Mouse (Mus musculus) embryonic facial prominence, embryonic 12.5 days (tissue): ENCODE measurements around the gene Icmt. TPM values are rescaled to one million over a fixed set of nuclear protein-coding genes. Genes with fewer than 3 reads are reported as not detected.
A peak's percentile ranks its signal among the peaks of the same experiment; 100 is the strongest.

Source experiments
- ATAC-seq: fragments of 200-750 bp; cut with Nextera tagmentation; 2 replicates; pipeline ENCODE4 v1.8.0; 2017; ENCODE audit not compliant: insufficient number of reproducible peaks, insufficient read depth, low FRiP score, low TSS enrichment
- H3K27ac ChIP-seq: fragments of 300-500 bp; sonication (generic); 2 replicates; pipeline ENCODE4 v1.5.1; 2016; ENCODE audit warnings: mild to moderate bottlenecking
- H3K27me3 ChIP-seq: fragments of 300-500 bp; sonication (generic); 2 replicates; pipeline ENCODE4 v1.6.1; 2016; ENCODE audit warnings: mild to moderate bottlenecking, moderate library complexity
- H3K36me3 ChIP-seq: fragments of 300-500 bp; sonication (generic); 2 replicates; pipeline ENCODE4 v1.6.1; 2016; ENCODE audit warnings: mild to moderate bottlenecking
- H3K4me1 ChIP-seq: fragments of 300-500 bp; sonication (generic); 2 replicates; pipeline ENCODE4 v1.6.1; 2016
- H3K4me2 ChIP-seq: fragments of 300-500 bp; sonication (generic); replicated peaks from 2 replicates; pipeline ENCODE4 v1.6.1; 2016; ENCODE audit warnings: mild to moderate bottlenecking, moderate library complexity
- H3K4me3 ChIP-seq: fragments of 300-500 bp; sonication (generic); 2 replicates; pipeline ENCODE4 v1.5.1; 2016; ENCODE audit warnings: mild to moderate bottlenecking
- H3K9ac ChIP-seq: fragments of 300-500 bp; sonication (generic); 2 replicates; pipeline ENCODE4 v1.6.1; 2016; ENCODE audit warnings: mild to moderate bottlenecking, moderate library complexity
- H3K9me3 ChIP-seq: fragments of 300-500 bp; sonication (generic); 2 replicates; pipeline ENCODE4 v1.6.1; 2016; ENCODE audit warnings: mild to moderate bottlenecking, moderate library complexity
- WGBS: fragments of 180-500 bp; shearing (Covaris S2); methylation state at CpG from one replicate; pipeline ENCODE4 v1.1.7; 2016; 5-methylcytosine and 5-hydroxymethylcytosine counted together
- polyA plus RNA-seq: library from polyadenylated mRNA; unstranded; fragments of >200 nt; fragmentation: Nextera tagmentation; extraction: Ambion mirVana; gene quantifications from 2 replicates; pipeline ENCODE4 v1.2.1, GENCODE M21; 2016

Gene Icmt
- polyA plus RNA-seq, 1 experiment from 2014 or later = 30.3 TPM

- H3K9me3 ChIP-seq = no peaks in the 10 kb centered on the region
- no peak for ATAC-seq
- no peak overlapping the region; the same call in 1 of the 2 replicates for H3K27ac ChIP-seq
- peak overlapping the region; percentile 88 for H3K9ac ChIP-seq
- H3K36me3 ChIP-seq = peaks cover 39% of the 10 kb centered on the region
- WGBS = 2% methylated on average over 11 of the region's 11 CpGs
- no peaks in the 10 kb centered on the region for H3K27me3 ChIP-seq
- H3K4me2 ChIP-seq = peak overlapping the region; percentile 73
- peak overlapping the region; percentile 77 for H3K4me3 ChIP-seq
- H3K4me1 ChIP-seq = peaks cover 14% of the 10 kb centered on the region
Observed at GRCm38 (mm10) chr4:152326543-152326942, 29.5 kb downstream of the Icmt start.

GRCm38 (mm10) chr4:152328691-152329090, 31.7 kb downstream of the Icmt start:
- no peak for ATAC-seq
- H3K27me3 ChIP-seq = no peaks in the 10 kb centered on the region
- H3K4me3 ChIP-seq = no peak overlapping the region
- peaks cover 14% of the 10 kb centered on the region for H3K4me1 ChIP-seq
- peaks cover 60% of the 10 kb centered on the region for H3K36me3 ChIP-seq
- 81% methylated on average over 6 of the region's 6 CpGs for WGBS
- no peak overlapping the region for H3K9ac ChIP-seq
- H3K27ac ChIP-seq = no peak overlapping the region
- no peak overlapping the region for H3K4me2 ChIP-seq
- no peaks in the 10 kb centered on the region for H3K9me3 ChIP-seq

- H3K4me2 ChIP-seq = no peak overlapping the region
- 44% methylated on average over 2 of the region's 2 CpGs for WGBS
- H3K27me3 ChIP-seq = peaks cover 17% of the 10 kb centered on the region
- no peaks in the 10 kb centered on the region for H3K9me3 ChIP-seq
- H3K36me3 ChIP-seq = peaks cover 77% of the 10 kb centered on the region
- no peak overlapping the region for H3K27ac ChIP-seq
- H3K4me3 ChIP-seq = no peak overlapping the region
- no peaks in the 10 kb centered on the region; the same call in 1 of the 2 replicates for H3K4me1 ChIP-seq
- H3K9ac ChIP-seq = no peak overlapping the region
- no peak for ATAC-seq
Observed at GRCm38 (mm10) chr4:152332952-152333351, 35.9 kb downstream of the Icmt start.

DNA sequence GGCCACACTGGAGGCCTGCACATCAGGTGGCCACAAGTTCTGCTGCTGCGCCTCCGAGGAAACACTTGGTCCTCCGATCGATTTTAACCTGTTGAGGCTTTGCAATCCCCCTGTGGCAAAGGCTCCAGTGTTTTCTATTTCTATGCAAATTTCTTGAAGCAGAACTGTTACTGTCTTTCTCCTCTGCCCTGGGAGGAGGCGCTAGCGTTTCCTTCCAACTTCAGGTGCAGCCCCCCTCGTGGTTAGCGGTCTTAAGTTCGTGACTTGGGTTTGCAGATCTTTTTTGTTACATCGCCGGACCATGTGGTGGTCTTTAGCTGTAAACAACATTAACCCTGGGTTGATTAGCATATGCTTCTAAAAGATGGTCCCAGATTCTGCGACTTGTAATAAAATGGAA, 36.6 kb downstream of the Icmt start:
- Histone ChIP-seq H3K9me3 (no peaks in the 10 kb centered on the region), H3K4me1 (0 out of 2 replicates have a peak, but pooled peaks cover 5% of the 10 kb centered on the region), H3K27ac (no peak overlapping the region), H3K36me3 (peaks cover 73% of the 10 kb centered on the region), H3K9ac (no peak overlapping the region), H3K4me2 (no peak overlapping the region), H3K4me3 (no peak overlapping the region), H3K27me3 (peaks cover 24% of the 10 kb centered on the region)
- ATAC-seq = no peak
- WGBS = 96% methylated on average over 12 of the region's 12 CpGs

GRCm38 (mm10) chr4:152337772-152338171, 40.7 kb downstream of the Icmt start:
- WGBS = 28% methylated on average over 6 of the region's 6 CpGs
- Histone ChIP-seq H3K4me2 (no peak overlapping the region), H3K27ac (no peak overlapping the region), H3K4me1 (peaks cover 16% of the 10 kb centered on the region; the same call in 1 of the 2 replicates), H3K9me3 (no peaks in the 10 kb centered on the region), H3K36me3 (peaks cover 32% of the 10 kb centered on the region), H3K4me3 (no peak overlapping the region), H3K9ac (no peak overlapping the region), H3K27me3 (peaks cover 62% of the 10 kb centered on the region)
- no peak for ATAC-seq

DNA sequence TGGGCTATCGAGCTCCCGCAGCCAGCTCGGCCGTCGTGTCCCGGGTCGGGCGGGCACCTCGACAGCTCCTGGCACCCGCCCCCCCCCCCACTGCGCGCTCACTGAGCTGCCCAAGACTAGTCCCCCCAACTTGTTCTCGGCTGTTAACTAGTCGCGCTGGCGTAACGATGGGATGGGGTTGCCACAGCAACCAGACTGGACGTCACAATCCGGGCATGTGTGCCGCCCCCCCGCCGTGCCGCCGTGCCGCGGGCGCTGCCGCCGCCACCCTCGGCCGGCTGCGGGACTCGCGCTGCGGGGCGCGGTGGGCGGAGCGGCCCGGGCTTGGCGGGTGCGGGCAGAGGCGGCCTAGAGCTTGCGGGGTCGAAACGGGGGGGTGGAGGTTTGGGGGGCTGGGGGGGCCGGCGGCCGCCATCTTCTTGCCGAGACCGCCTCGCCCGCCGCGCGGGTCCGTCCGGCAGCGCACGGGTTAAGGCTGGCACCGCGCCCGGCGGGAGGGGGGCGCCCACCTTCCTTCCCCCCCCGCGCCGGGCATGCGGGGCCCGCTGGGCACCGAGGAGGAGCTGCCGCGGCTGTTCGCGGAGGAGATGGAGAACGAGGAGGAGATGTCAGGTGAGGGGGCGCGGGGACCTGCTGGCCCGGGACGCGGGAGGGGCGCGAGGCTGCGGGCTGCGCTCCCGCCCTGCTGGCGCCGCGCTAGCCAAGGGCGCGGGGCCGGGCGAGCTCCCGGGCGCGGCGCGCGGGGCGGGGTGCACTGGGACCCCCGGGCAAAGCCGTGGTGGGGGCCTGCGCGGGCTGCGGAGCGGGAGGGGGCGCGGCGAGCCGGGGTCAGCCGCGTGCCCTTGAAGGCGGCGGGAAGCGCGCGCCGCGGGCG, 41.6 kb downstream of the Icmt start, which contains the start of gene Chd5:
Chd5 (plus strand) TSS at position 233 of the 874 bp plus-strand sequence.
- H3K9me3 ChIP-seq = no peaks in the 10 kb centered on the region
- peak within 1 kb of the TSS; percentile 100 for H3K4me2 ChIP-seq
- H3K27me3 ChIP-seq = peaks cover 70% of the 10 kb centered on the region
- peak within 1 kb of the TSS; percentile 63 for H3K9ac ChIP-seq
- peak within 1 kb of the TSS; percentile 59 for H3K4me3 ChIP-seq
- H3K36me3 ChIP-seq = peaks cover 23% of the 10 kb centered on the region
- H3K27ac ChIP-seq = no peak within 1 kb of the TSS
- WGBS = under 1% methylated on average over 61 of the region's 120 CpGs
- H3K4me1 ChIP-seq = peaks cover 16% of the 10 kb centered on the region; the same call in 1 of the 2 replicates
- ATAC-seq = no peak

DNA sequence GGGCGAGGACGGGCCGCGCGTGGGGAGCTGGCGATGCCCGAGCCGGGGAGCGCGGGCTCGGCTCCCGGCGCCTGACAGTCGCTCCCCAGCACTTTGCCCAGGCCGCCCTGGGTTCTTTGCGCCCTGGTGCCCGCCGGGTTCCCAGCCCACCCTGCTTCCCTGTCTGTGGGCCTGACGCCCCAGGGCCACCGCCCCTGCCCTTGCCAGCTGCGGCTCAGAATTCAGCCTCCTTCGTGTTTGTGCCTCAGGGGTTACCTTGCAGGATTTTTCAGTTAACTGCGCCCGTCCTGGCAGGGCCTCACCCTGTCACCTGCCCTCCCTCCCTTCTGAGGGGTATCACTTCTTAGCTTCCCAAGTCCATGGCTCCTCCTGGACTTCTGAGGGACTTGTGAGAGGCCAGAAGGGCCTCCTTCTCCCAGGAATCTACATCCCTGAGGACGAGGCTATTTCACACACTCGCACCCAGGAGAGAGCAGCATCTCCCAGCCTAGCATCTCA, 42.3 kb downstream of the Icmt start:
- Histone ChIP-seq H3K9ac (peak overlapping the region; percentile 63), H3K27ac (no peak overlapping the region), H3K4me2 (peak overlapping the region; percentile 100), H3K4me1 (peaks cover 16% of the 10 kb centered on the region; the same call in 1 of the 2 replicates), H3K9me3 (no peaks in the 10 kb centered on the region), H3K36me3 (peaks cover 16% of the 10 kb centered on the region), H3K4me3 (peak overlapping the region; percentile 59), H3K27me3 (peaks cover 76% of the 10 kb centered on the region)
- under 1% methylated on average over 21 of the region's 26 CpGs for WGBS
- ATAC-seq = no peak

DNA sequence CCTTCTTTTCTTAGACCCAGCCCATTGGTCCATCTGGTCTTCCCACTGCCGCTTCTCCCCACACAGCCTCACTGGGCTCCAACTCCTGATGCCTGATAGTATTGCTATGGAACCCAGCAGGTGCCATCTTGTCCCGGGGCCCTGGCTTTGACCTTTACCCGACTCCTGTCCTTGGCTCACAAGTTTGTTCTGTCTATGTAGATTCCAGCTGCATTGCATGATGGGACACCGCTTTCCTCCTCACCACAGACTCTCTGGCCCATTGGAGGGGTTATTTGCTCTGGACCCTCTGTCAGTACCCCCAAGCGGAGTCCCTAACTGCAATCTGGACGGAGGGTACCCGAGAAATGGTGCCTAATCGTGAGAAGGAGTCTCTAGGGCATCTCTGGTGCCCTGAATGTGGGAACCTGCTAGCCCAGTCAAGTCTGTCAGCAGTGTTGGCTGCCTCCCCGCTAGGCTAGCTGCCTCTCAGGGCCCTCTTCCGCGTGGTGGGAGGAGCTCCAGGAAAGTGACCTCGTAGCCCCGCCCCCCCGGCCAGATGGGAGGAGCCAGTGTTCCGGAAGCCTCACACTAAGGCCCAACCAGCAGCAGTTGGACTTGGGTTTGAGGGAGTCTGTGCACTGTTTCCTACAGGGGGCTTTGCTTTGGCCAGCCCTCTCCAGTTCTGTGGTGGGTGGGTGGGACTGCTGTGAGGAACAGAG, 43.7 kb downstream of the Icmt start:
- Histone ChIP-seq H3K9ac (no peak overlapping the region), H3K27me3 (peaks cover 79% of the 10 kb centered on the region)

DNA sequence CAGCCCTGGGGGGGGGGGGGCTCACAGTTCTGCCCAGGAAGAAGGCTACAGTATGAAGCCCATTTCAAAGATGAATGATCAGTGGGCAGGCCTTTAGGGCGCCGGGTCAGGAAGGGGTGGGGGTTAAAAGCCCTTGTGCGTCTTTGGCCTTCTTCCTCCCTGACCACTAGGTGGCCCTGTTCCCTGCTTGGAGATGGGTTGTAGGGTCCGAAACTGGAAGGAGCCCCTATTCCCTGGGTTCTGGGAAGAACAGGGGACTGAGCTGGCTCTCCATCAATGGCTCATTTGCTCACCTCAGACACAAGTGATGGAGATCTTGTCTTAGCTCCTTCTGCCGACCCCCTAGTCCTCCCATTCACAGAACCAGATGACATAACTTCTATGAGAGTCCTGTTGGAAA, 46.3 kb downstream of the Icmt start:
- Histone ChIP-seq H3K4me2 (no peak overlapping the region), H3K27me3 (peaks cover 68% of the 10 kb centered on the region), H3K4me1 (peaks cover 15% of the 10 kb centered on the region; the same call in 1 of the 2 replicates), H3K4me3 (no peak overlapping the region), H3K36me3 (no peaks in the 10 kb centered on the region), H3K9ac (no peak overlapping the region), H3K9me3 (no peaks in the 10 kb centered on the region), H3K27ac (no peak overlapping the region)
- WGBS = 20% methylated on average over 5 of the region's 5 CpGs
- ATAC-seq = no peak

More for the DNA sequence above, 43.7 kb downstream of the Icmt start:
- H3K4me1 ChIP-seq = peaks cover 16% of the 10 kb centered on the region; the same call in 1 of the 2 replicates
- 38% methylated on average over 14 of the region's 15 CpGs for WGBS
- no peak overlapping the region for H3K27ac ChIP-seq
- no peak overlapping the region for H3K4me2 ChIP-seq
- no peaks in the 10 kb centered on the region for H3K9me3 ChIP-seq
- no peak for ATAC-seq
- 0 out of 2 replicates have a peak, but pooled peaks cover 3% of the 10 kb centered on the region for H3K36me3 ChIP-seq
- no peak overlapping the region for H3K4me3 ChIP-seq

- no peak overlapping the region for H3K4me3 ChIP-seq
- H3K36me3 ChIP-seq = no peaks in the 10 kb centered on the region
- no peak overlapping the region for H3K27ac ChIP-seq
- H3K9ac ChIP-seq = no peak overlapping the region
- H3K27me3 ChIP-seq = peaks cover 68% of the 10 kb centered on the region
- H3K4me1 ChIP-seq = peaks cover 3% of the 10 kb centered on the region; the same call in 1 of the 2 replicates
- no peak for ATAC-seq
- WGBS = 56% methylated on average over 7 of the region's 7 CpGs
- no peak overlapping the region for H3K4me2 ChIP-seq
- no peaks in the 10 kb centered on the region for H3K9me3 ChIP-seq
Observed at GRCm38 (mm10) chr4:152344651-152345050, 47.6 kb downstream of the Icmt start.

DNA sequence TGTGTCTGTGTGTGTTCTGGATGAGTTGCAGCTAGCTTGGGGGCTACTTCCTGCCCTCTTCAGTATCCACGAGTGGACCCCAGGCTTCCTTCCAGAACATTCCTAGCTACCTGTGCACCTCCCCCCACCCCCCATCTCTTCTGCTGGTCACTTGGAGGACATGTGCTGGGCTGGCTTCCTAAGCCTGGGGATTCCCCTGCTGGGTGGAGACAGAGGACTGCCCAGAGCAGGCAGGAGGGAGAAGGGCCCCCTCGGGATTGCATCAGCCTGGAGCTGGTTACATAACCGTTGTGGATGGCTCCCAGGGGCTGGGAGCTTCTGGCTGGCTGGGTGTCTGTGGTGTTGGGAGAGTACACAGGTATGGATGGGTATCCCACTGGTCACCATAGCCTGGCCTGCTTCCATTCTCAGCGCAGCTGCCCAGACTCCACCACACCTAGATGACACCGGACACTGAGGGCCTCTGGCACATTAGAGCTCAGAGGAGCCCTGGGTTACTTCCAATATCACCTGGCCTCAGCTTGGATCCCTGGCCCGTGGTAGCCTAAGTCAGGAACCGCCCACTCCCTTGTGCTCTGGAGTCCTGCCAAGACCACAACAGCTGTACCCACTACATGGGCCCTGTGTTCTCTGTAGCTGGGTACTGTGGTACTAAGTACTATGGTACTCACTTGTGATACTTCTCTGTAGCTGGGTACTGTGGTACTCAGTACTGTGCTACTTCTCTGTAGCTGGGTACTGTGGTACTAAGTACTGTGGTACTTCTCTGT, 48.3 kb downstream of the Icmt start:
- no peak overlapping the region for H3K27ac ChIP-seq
- WGBS = 58% methylated on average over 7 of the region's 7 CpGs
- no peaks in the 10 kb centered on the region for H3K36me3 ChIP-seq
- peaks cover 65% of the 10 kb centered on the region for H3K27me3 ChIP-seq
- no peak overlapping the region for H3K9ac ChIP-seq
- no peak for ATAC-seq
- no peaks in the 10 kb centered on the region for H3K9me3 ChIP-seq
- no peak overlapping the region for H3K4me2 ChIP-seq
- peaks cover 4% of the 10 kb centered on the region for H3K4me1 ChIP-seq
- H3K4me3 ChIP-seq = no peak overlapping the region
